Mouse (Mus musculus) 3T3-L1 (cell line): ENCODE measurements around the gene Olfr549.

Experiments
- DNase-seq: peaks from one replicate; pipeline ENCODE4 v3.0.0-alpha.2; 2015; ENCODE audit warnings: low read depth, low spot score

The Olfr549 gene

DNA sequence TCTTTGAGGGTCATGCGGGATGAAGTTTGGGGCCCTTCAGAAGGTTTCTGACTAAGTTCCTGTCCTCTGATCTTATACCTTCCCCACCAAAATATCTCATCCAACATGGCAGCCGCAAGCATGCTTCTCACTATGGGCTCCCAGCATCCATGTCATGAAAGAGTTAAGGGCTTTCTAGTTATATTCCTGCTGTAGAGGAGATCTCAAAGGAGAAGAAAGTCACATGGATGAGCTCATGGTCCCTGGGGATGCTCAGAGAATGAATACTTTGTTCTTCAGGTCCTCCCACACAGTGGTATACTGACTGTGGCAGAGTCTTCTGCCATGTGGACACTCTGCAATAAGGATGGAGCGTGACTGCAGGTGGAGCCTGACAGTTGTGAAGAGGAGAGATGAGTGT, at the start of gene Olfr549:
Olfr549 (plus strand) TSS at position 301 of the 400 bp plus-strand sequence.
- no peak for DNase-seq

DNA sequence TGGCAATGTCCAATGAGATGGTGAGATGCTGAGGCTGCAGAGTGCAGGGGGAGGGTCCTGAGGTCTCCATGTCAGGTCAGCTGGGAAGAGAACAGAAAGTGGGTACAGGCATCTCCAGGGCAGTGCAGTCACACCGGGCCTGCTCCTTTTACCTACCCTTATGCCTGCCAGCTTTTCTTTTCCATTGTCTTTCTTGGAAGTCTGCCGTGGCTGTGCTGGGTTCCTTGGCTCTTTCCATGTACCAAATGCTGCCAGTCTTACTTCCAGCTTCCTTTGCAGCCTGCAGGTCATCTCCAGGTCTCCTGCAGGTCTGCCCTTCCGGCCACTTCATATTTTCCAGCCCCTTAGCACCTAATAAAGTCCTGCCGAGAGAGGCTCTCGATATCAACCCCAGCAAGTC, 47.7 kb upstream of the Olfr549 start:
- no peak for DNase-seq

DNA sequence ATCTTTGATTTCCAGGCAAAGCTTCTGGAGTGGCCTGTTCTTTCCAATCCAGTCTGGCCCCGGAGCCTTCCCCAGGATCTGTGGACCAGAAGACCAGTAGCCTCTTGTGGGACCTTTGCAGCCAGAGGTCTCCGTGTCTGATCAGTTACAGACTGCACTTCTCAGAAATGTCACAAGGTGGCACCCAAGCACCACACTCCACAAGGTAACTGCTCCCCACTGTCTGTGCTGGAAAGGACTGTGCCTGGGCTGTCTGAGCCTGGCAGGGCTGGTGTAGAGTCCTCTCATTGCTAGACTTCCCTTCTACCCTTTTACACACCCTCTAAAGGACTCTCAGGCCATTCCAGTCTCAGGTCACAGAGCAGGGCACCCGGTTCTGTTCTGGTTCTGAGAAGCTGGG, 42.8 kb upstream of the Olfr549 start:
- peak; percentile 82 for DNase-seq

DNA sequence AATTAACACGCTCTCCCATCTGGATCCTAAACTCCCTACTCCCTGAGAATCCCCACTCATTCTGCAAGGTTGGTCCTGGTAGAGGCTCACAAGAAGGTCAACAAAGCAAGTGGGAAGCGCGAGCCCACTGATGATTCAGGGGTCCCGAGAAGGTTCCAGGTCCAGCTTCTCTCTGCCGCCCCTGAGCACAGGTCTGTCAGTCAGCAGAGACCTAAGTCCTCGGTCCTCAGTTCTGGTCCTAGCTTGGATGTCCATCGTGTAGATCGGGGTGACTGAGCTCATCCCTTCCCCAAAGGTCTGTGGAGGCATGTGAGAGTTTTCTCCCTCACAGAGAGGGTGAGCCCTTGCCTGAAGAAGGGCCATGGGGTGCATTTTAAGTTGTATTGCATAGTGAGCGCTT, 41.6 kb upstream of the Olfr549 start:
- DNase-seq: no peak

DNA sequence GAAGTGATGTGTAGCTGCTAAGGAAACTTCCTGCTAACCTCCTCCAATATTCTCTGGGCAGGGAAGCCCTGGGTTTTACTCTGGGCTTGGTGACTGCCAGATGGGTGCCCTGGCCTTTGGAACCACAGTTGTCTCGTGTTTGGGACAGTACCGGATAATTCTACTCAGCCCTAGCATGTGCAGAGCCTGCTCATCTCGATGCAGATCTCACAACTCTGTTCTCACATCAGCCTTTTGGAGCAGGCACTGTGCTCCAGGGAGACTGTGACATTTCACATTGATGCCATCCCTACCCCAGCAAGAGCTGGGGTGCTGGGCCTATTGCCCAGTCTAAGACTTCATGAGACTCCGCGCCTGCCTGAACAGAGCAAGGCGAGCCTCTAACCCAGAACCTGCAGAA, 41.0 kb upstream of the Olfr549 start:
- DNase-seq: no peak

DNA sequence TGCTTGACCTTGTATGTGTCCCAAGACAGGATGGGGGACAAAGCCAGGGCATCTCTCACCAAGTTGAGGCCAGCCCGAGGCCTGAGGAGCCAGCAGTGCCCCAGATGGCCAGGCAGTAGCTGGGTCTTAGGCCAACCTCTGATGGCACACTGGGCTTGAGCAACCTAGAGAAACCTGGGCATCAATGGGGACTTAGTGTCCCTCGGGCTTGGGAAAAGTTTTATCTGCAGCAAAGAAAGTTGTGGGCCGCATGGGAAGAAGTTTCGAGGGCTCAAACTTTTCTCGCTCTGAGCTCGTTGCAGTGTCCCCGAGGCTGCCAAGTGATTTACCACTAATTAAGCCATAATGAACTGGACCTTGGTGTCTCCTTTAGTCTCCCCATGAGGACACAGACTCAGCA, 39.9 kb upstream of the Olfr549 start:
- no peak for DNase-seq

DNA sequence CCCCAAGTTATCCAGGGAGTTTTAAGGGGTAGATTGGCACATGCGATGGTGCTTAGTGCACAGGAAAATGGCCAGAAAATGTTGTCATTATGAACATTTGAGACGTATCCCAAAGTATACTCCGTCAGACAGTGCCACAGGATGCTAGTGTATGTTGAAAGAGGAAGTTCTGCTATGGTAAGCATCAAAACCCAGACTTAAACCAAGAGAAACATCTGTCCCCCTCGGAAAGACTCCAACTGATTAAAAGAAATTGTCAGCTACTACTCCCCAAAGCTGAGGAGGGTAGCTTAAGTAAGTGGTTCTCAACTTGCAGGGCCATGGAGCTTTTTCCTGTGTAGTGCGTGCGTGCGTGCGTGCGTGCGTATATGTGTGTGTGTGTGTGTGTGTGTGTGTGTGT, 37.7 kb upstream of the Olfr549 start:
- no peak for DNase-seq

DNA sequence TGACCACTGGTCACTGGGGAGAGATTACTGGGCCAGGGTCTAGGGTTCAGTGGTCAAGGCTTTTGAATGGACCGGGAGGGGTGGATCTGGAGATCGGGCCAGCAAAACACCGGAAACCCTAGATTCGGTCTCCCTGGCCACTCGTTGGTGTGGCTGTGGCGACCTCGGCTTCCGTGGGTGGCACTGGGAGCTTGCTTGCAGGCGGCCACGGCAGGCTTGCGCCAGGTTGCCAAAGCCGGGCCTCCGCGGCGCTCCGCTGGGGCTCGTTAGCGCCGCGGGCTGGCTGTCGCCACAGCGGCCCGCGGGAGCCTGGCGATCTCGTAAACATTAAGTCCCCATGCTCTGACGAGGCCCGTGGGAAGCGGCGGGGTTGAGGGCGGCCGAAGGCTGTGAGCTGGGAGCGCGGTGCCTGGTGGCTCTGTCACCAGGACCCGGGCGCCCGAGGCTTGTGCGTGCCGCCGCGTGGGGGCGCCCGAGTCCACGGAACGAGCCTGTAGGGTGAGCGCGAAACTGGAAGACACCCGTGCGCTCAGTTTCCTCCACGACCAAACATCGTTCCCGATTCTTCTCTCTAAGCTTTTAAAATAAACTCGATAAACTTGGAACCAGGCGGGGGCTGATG, 36.7 kb upstream of the Olfr549 start:
- DNase-seq: peak; percentile 56

DNA sequence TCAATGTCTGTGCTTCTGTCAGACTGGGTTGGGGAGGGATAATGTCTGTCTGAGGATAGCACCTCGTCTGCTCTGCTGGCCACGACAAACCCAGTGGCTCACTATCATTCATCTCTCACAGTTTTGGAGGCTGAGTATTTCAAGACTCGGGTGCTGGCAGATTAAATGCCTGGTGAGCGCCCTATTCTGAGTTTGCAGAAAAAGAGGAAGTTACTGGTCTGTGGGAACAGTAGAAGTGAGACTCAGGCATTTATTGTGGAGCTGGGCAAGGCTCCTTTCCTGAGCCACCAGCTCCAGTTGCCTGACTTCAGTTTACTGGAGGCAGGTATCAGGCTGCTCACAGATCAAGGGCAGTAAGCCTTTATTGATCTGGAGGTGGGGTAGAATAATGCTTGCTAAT, 35.5 kb upstream of the Olfr549 start:
- DNase-seq: no peak

DNA sequence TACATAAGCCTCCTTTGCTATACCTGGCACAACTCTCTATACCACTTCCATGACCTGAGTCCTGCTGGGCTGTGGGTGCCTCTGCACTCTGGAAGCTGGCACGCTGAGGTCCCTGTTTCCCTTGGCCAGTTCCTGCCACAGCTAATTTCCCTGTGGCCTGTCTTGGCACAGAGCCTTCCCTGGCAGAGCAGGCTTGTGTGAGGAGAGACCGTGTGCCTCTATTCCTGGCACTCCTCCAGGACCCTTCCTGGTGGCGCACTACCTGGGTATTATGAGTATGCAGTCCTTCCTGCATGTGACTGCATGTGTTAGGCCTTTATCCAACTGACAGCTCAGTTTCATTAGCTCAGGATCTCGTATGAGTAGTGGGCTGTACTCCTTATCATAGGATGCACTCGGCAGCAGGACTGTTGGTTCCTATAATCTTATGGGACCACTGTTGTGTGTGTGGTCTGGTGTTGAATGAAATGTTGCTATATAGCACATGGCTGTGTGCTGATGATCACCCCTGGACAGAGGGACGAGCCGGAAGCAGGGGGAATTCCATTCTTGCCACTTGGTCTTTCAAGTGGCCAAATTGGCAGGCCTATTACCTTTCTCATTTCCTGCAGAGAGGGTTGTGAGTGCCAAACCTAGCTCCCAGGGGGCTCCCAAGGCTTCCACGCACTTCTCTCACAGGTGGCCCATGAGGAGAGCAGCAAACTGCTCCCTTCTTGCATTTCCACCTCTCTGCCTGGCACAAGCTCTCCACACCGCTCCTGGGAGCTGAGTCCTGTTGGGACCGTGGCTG, 33.2 kb upstream of the Olfr549 start:
- DNase-seq: no peak

DNA sequence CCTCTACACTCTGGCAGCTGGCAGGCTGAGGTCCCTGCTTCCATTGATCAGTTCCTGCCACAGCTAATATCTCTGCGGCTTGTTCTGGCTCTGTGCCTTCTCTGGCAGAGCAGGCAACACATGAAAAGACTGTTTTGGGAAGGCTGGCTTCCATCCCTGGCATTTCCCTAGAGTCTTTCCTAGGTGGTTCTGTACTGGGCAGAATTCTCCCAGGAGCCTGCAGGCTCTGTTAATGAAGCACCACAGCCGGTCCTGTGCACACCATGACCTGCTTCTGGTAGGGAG, 32.7 kb upstream of the Olfr549 start:
- no peak for DNase-seq

DNA sequence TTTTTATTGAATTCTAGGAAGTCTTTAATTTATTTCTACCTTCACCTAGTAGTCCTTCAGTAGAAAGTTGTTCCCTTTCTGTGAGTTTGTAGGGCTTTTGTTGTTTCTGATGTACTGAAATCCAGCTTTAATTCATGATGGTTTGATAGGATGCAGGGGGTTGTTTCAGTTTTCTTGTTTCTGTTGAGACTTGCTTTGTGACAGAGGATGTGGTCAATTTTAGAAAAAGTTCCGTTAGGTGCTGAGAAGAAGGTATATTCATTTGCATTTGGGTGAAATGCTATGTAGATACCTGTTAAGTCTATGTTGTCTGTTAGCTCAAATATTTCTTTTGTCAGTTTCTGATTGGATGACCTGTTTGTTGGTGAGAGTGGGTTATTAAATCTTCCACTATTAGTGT, 20.6 kb upstream of the Olfr549 start:
- no peak for DNase-seq

DNA sequence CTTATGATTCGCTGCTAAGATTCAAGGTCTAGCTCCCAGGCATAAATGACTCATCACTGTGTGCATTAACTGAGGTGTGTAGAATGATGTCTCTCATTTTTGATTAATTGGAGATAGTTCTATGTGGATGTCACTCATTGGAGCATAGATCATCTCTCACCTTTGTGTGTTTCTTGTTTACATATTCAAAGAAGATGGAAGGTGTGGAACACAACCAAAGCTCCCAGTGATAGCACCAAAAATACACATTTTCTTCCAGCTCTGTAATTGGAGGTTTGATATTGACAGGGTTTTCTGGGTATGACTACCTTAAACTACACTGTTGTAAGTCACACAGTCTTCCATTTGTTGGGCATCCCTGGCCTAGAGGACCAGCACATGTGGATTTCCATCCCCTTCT, 15.2 kb upstream of the Olfr549 start, which contains the start of gene Olfr547:
Olfr547 (plus strand) TSS at position 301 of the 400 bp plus-strand sequence.
- DNase-seq: no peak

DNA sequence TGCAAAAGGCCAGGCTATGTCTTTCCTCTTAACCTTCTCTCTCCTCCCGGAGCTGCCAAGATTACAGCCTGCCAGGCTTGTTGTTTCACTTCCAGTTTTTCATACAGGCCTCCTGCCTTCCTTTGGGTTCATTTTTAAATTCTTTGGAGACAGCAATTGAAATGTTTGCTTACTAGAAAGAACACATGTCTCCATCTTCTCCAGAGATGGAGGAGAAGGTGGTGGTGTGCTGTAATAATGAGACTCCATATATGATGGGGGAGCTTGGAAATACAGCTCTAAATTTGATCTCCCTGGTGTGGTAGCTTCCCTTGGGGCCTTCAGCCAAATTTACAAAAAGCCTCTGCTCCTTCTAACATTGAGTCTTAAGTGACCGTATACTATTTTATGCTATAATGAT, 9.1 kb upstream of the Olfr549 start, which contains the start of gene Olfr548-ps1:
Olfr548-ps1 (plus strand) TSS at position 301 of the 400 bp plus-strand sequence.
- DNase-seq: no peak

DNA sequence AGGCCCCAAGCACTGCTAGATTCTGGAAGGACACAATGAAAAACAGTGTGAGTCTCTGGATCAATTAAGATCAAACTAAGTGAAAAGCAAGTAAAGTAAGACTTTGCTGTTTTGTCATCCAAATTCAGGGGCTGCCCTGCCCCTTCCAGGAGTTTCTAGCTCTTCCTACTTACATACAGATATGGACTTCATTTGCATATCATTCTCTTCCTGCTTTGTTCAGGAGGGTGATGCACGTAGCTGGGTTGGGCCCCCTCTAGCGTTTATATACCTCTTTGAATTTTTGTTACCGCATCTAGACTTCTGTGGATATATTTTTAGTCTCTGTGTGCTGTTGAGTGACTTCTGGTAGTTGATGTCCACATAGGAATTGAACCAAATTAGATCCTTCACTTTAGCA, 8.4 kb upstream of the Olfr549 start:
- no peak for DNase-seq

DNA sequence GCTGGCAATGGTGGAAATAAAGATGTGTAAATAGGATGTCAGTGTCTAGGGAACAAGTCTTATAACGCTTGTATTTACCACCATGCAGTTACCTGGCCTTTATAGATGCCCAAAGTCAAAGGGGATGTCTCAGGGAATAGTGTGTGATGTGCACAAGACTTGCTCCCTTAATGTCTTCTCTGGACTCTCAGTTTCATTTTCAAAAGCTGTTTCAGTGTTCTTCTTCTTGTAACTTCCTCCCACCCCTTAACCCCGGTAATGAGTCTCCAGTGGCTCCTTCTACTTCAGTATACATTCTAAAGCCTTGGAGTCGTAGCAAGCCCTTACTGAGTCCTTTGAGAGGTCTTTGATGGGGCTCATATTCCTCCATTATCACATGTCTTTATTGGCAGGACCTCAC, 3.6 kb downstream of the Olfr549 start:
- no peak for DNase-seq

DNA sequence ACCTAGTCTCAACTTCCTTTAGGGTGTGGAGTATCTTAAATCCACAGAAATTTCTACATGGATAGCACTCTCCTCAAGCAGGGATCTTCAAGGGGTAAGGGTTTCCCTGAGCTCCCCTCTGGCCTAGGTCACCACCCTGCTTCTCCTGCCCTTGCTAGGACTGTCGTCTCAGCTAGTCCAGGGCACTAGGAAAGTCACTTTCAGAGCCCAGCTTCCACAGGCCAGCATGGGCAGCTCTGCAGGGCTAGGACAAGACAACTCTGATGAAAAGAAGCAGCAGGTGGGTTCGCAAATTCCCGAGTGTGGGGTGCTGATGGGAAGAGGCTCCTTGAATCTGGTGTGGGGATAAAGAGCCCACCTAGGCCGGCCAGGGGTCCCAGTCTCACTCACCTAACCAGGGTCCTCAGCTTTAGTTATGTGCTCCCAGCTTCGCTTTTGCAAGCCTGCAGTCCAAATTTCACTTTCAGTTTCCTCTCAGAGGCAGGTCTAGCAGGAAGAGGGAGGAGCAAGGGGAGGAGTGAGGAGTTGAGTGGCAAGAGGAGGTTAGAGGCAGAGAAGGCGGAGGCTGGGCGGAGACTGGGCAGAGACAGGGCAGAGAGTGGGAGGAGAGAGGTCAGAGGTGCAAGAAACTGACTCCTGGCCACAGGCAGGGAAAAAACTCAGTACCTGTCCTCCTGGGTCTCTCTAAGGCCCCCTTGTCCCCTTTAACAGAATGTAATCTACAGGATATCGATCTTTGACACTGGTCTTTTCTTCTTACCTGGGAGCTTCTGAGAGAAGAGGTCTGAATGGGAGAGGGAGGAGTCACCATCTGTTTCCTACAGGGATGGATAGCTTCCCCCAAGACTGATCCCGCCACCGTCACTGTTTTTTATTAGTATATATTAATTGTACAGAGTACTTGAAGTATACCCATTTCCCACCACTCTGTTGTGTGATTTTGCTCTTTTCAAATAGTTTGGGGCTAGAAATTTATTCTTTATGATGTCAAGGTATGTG, 15.6 kb downstream of the Olfr549 start, which contains the start of gene Trim21:
Trim21 (minus strand) TSS at position 488 of the 999 bp plus-strand sequence.
- DNase-seq: peak; percentile 95

DNA sequence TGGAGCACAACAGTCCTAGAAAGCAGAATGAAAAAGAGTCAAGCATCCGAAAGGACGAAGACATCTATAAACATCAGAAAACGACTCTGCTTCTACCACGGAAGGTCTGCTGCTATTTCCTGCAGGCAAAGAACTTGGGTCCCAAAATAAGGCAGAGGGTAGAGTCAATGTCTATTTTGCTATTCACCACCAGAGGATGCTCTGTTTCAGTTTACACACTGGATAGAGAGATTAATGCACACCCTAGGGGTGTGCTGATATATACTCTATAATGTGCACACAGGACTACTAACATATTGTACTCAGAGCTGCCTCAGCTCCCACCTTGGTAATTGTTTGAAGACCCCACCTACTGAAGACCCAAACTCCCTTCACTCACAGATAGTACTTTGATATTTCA, 16.5 kb downstream of the Olfr549 start:
- DNase-seq: no peak

DNA sequence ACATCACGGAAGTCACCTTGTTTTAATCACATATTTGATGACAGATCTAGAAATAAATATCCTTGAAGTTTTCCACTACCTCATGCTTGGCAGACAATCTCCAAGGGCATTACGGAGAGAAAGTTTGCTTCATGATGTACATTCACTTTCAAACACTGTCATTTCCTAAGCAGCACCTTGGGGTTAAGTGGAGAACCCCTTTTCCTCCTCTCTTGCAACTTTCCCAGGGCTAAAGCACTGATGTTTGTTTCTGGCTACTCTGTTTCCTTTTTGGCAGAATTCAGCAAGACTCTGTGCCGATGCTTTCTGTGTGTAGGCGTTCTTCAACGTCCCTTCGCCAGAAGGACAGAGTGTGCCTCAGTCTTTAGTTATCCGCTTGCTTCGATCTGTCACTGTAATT, 21.5 kb downstream of the Olfr549 start, which contains the start of gene Olfr550:
Olfr550 (plus strand) TSS at position 301 of the 400 bp plus-strand sequence.
- no peak for DNase-seq

DNA sequence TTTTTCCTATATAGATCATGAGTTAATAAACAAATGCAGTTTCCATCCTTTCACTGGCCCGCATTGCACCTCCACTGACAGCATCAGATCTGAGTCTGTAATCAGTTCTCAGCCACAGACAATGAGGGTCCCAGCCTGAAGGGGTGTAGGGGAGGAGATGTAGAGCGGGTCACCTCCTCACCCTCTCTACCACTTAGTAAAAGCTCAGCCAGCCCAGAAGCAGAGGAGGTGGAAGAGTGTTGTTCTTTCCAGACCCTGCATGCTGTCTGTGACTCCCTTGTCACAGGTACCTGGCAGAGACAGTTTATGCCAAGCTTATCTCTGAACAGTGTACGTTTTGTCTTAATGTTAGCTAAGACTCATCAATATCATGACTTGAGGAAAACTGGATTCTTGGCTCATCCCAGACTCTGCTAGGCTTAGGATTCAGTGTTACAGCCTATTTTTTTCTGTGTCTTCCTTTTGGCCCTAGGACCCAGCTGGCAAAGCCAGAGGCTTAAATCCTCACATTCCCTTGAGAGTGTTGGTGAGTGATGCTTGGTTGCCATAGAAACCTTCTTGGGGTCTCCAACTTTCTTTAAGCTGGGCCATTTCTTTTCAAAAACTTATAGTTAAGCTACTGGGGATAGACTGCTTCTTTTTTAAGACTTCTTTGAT, 23.6 kb downstream of the Olfr549 start:
- DNase-seq: no peak

DNA sequence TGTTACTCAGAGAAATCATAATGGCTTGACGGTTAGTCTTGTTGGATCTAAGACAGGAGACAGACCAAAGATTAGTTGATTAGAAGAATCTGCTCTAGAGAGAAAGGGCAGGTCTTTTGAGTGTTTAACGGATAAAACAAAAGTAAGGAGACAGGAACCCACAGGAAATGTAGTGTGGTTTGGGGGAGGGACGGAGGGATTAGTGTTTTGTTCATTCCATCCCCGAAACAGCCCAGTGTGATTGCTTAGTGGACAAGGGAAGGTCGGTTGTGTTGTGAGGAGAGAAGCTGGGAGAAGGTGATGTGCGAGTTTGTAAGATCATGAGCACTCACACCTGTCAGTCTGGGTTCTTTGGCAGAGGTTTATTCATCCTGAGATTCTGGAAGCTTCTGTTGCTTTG, 26.3 kb downstream of the Olfr549 start:
- DNase-seq: no peak
